Mouse (Mus musculus): ENCODE results near the gene Gja5. TPM values are rescaled to one million over a fixed set of nuclear protein-coding genes. Genes with fewer than 3 reads are reported as not detected.

The Gja5 gene
- polyA plus RNA-seq, 1 experiment from 2014 or later = 12.4 TPM

GRCm38 (mm10) chr3:96953489-96954233, 49.2 kb downstream of the Gja5 start:
- Histone ChIP-seq H3K9me3 (replicated peaks; ENCODE audit: low read length) (no peaks in the 10 kb centered on the region), H3K4me2 (ENCODE audit: low read length) (peak overlapping the region; percentile 4; the same call in 1 of the 2 replicates), H3K27me3 (ENCODE audit: insufficient read depth, low read length) (no peaks in the 10 kb centered on the region), H3K4me3 (replicated peaks; ENCODE audit: low read depth, low read length) (no peak overlapping the region), H3K4me1 (replicated peaks; ENCODE audit: insufficient read depth, low read length) (no peaks in the 10 kb centered on the region), H3K36me3 (ENCODE audit: insufficient read depth, low read length) (no peaks in the 10 kb centered on the region), H3K27ac (no peak overlapping the region), H3K9ac (ENCODE audit: low read depth, low read length) (no peak overlapping the region)
- DNase-seq (ENCODE audit: low spot score) = peak; percentile 44
- 34% methylated on average over 14 of the region's 14 CpGs for WGBS
- TF ChIP-seq CTCF (IDR thresholded peaks at IDR 0.05; ENCODE audit: low read depth) = no peak
- ATAC-seq (replicated peaks; ENCODE audit: low FRiP score, low read depth) = 0 out of 2 replicates have a peak, but pooled peaks have one; percentile 25

DNA sequence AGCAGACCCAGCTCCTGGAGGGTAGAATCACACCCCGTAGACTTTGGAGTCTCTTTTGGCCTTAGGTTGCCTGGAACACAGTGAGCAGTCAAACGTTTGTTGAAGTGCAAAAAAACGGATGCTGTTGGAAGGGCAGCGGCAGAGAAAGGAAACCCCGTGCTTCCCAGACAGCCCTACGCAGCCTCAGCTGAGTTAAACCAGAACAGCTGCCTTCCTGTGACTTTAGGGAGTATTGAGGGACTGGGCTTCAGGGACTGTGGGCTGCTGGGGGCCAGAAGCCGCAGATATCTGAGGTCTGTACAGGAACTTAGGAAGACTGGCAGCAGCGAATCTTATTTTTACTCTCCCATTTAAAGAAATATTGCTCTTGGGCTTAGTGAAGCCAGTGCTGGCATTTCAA, 56.1 kb downstream of the Gja5 start:
- H3K9ac ChIP-seq (ENCODE audit: low read depth, low read length) = no peak overlapping the region
- H3K4me2 ChIP-seq (ENCODE audit: low read length) = no peak overlapping the region
- no peak overlapping the region for H3K27ac ChIP-seq
- H3K36me3 ChIP-seq (ENCODE audit: insufficient read depth, low read length) = no peaks in the 10 kb centered on the region
- WGBS = 35% methylated on average over 8 of the region's 8 CpGs
- no peaks in the 10 kb centered on the region for H3K9me3 ChIP-seq (replicated peaks; ENCODE audit: low read length)
- no peak overlapping the region for H3K4me3 ChIP-seq (replicated peaks; ENCODE audit: low read depth, low read length)
- DNase-seq (ENCODE audit: low spot score) = no peak
- ATAC-seq (replicated peaks; ENCODE audit: low FRiP score, low read depth) = no peak
- H3K27me3 ChIP-seq (ENCODE audit: insufficient read depth, low read length) = no peaks in the 10 kb centered on the region
- TF ChIP-seq CTCF (IDR thresholded peaks at IDR 0.05; ENCODE audit: low read depth) = no peak
- H3K4me1 ChIP-seq (replicated peaks; ENCODE audit: insufficient read depth, low read length) = no peaks in the 10 kb centered on the region

DNA sequence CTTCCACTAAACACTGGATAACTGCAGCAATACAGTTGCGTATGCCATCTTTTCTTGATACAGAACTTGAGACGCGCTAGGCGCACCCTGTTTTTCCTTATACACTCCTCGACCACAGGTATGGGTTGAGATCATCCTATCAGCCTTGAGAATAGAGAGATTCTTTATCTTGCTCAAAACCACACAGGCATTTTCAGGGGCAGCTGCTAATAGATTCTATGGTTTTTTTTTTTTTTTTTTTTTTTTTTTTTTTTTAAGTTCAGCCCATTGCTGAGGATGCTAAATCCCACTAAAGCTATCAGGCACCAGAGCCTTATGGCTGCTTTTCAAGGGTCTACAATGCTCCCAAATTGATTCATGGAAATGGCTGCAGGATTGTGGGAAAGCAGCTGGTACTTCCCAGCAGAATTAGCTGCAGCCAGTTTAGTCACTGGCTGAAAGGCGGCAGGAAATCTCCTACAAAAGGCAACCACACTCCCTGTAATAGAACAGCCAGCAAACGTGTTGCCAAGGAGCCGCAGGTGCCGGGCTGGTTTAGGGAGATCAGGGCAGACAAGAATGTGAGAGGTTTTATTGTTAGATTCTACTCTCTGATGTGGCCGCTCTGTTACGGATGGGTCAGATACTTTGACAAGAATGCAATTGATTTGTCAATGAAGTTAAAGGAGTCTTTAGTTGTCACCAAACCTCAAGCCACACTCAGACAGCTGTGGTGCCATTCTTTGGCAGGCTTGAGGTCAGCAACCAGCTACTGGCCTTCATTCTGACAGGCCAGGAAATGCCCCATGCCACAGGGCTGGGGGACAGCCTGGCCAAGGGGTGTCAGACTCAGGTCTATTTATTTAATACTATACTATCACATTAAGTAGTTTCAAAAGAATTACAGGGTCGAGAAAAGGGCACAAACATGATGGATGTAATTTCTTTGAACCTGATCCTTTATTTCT, 58.9 kb downstream of the Gja5 start:
- Histone ChIP-seq H3K4me1 (replicated peaks; ENCODE audit: insufficient read depth, low read length) (no peaks in the 10 kb centered on the region), H3K27me3 (ENCODE audit: insufficient read depth, low read length) (no peaks in the 10 kb centered on the region), H3K9ac (ENCODE audit: low read depth, low read length) (no peak overlapping the region), H3K4me3 (replicated peaks; ENCODE audit: low read depth, low read length) (no peak overlapping the region), H3K36me3 (ENCODE audit: insufficient read depth, low read length) (no peaks in the 10 kb centered on the region), H3K9me3 (replicated peaks; ENCODE audit: low read length) (no peaks in the 10 kb centered on the region), H3K4me2 (ENCODE audit: low read length) (no peak overlapping the region), H3K27ac (no peak overlapping the region)
- DNase-seq (ENCODE audit: low spot score) (no peak), ATAC-seq (replicated peaks; ENCODE audit: low FRiP score, low read depth) (no peak)
- no peak for TF ChIP-seq CTCF (IDR thresholded peaks at IDR 0.05; ENCODE audit: low read depth)
- WGBS = 63% methylated on average over 12 of the region's 12 CpGs

DNA sequence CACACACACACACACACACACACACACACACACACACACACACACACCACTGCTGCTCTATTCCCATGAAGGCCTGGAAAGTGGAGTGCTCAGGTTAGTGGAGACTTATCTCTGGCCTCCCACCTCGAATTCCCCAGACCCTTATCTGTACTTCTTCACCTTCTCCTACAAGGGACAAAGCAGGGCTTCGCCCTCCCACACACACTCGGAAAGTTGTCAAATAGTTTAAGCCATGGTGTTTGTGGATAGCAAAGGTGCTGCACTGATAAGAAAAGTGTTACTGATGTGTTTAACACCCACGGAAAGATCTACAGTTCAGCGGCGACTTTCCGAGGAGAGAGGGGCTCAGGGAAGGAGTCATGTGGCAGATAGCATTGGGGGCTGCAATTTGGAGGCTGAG, 66.5 kb downstream of the Gja5 start:
- H3K4me1 ChIP-seq (replicated peaks; ENCODE audit: insufficient read depth, low read length) = no peaks in the 10 kb centered on the region
- 41% methylated on average over 7 of the region's 7 CpGs for WGBS
- DNase-seq (ENCODE audit: low spot score) (no peak), ATAC-seq (replicated peaks; ENCODE audit: low FRiP score, low read depth) (no peak)
- no peaks in the 10 kb centered on the region for H3K27me3 ChIP-seq (ENCODE audit: insufficient read depth, low read length)
- no peak overlapping the region for H3K9ac ChIP-seq (ENCODE audit: low read depth, low read length)
- H3K27ac ChIP-seq = no peak overlapping the region
- H3K36me3 ChIP-seq (ENCODE audit: insufficient read depth, low read length) = no peaks in the 10 kb centered on the region
- H3K4me2 ChIP-seq (ENCODE audit: low read length) = no peak overlapping the region
- no peak for TF ChIP-seq CTCF (IDR thresholded peaks at IDR 0.05; ENCODE audit: low read depth)
- no peaks in the 10 kb centered on the region for H3K9me3 ChIP-seq (replicated peaks; ENCODE audit: low read length)
- no peak overlapping the region for H3K4me3 ChIP-seq (replicated peaks; ENCODE audit: low read depth, low read length)

DNA sequence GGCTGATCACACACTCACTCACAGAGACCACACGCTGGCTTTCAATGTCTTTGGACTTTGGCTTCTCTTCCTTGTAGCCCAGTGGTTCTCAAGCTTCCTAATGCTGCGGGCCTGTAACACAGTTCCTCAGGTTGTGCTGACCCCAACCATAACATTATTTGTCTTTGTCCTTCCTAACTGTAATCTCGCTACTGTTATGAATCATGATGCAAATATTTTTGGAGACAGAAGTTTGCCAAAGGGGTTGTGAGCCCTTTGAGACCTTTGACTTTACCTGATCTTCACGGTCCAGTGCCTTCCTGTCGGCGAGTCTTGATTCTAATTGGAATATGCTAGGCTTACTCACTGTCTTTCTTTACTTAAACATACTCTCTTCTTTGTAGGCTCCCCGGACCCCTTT, 70.0 kb downstream of the Gja5 start:
- Histone ChIP-seq H3K9me3 (replicated peaks; ENCODE audit: low read length) (no peaks in the 10 kb centered on the region), H3K4me2 (ENCODE audit: low read length) (no peak overlapping the region), H3K4me3 (replicated peaks; ENCODE audit: low read depth, low read length) (no peak overlapping the region), H3K9ac (ENCODE audit: low read depth, low read length) (no peak overlapping the region), H3K27ac (no peak overlapping the region), H3K36me3 (ENCODE audit: insufficient read depth, low read length) (no peaks in the 10 kb centered on the region), H3K27me3 (ENCODE audit: insufficient read depth, low read length) (no peaks in the 10 kb centered on the region), H3K4me1 (replicated peaks; ENCODE audit: insufficient read depth, low read length) (no peaks in the 10 kb centered on the region)
- TF ChIP-seq CTCF (IDR thresholded peaks at IDR 0.05; ENCODE audit: low read depth) = no peak
- WGBS = 63% methylated on average over 7 of the region's 7 CpGs
- DNase-seq (ENCODE audit: low spot score) (no peak), ATAC-seq (replicated peaks; ENCODE audit: low FRiP score, low read depth) (no peak)

DNA sequence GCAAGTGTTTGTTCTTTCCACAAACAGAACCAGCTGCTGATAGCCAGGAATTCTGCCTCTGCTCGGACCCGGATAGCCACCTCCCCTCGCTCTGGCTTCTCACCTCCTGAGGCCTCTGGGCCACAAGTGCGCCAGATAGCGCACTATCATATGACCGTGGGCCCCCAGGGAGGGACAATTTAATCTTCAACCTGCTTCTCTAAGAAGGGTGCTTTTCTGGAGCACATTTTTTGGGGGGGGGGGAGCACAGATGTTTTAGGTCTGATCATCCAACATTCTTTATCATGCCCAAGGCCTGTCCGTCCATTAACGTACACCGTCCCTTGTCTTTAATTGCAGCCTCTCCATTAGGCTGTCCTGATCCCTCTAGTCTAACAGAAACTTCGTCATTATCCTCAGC, 71.1 kb downstream of the Gja5 start:
- Histone ChIP-seq H3K27me3 (ENCODE audit: insufficient read depth, low read length) (no peaks in the 10 kb centered on the region), H3K4me3 (replicated peaks; ENCODE audit: low read depth, low read length) (no peak overlapping the region), H3K4me2 (ENCODE audit: low read length) (no peak overlapping the region), H3K9ac (ENCODE audit: low read depth, low read length) (no peak overlapping the region), H3K4me1 (replicated peaks; ENCODE audit: insufficient read depth, low read length) (no peaks in the 10 kb centered on the region), H3K27ac (no peak overlapping the region), H3K36me3 (ENCODE audit: insufficient read depth, low read length) (no peaks in the 10 kb centered on the region), H3K9me3 (replicated peaks; ENCODE audit: low read length) (no peaks in the 10 kb centered on the region)
- WGBS = 86% methylated on average over 10 of the region's 10 CpGs
- TF ChIP-seq CTCF (IDR thresholded peaks at IDR 0.05; ENCODE audit: low read depth) = no peak
- no peak for DNase-seq (ENCODE audit: low spot score)
- ATAC-seq (replicated peaks; ENCODE audit: low FRiP score, low read depth) = no peak
